Mouse (Mus musculus): ENCODE data around the gene Ppm1g.
"Not testable (repeated sequence)": the region's sequence is repeated elsewhere in the genome, so short reads cannot be mapped to it uniquely, and the experiment has no call there.

Gene Ppm1g

DNA sequence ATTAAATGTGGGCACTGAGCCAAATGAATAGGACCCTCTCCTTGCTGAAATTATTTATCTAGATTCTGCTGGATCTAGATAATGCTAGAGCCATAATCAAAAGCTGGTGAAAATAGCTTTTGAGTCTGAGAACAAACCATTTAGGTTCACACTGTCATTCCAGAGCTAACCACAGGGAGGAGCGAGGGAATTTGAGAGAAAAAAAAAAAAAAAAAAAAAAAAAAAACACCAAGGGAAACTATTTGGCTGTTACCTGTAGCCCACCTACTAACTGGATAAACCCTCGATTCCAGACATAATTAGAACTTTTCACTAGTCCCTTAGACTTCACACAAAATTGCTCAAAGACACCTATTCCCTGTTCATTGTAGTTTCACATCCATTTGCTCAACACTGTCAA, 1.4 kb downstream of the Ppm1g start:
- DNase-seq, result peak; percentile 32

DNA sequence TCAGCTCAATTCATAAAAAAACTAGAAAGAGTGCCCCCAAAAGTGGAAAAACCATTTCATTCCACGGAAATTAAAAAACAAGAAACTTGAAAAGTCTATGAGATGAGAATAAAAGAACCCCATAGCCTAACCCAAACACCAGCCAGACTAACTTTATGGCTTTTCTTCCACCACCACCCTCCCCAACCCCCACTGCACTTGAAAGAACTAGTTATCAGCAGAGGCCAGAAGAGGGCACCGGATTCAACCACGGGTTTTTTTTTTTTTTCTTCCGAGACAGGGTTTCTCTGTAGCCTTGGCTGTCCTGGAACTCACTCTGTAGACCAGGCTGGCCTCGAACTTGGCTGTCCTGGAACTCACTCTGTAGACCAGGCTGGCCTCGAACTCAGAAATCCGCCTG, 2.2 kb downstream of the Ppm1g start:
- no peak for DNase-seq

DNA sequence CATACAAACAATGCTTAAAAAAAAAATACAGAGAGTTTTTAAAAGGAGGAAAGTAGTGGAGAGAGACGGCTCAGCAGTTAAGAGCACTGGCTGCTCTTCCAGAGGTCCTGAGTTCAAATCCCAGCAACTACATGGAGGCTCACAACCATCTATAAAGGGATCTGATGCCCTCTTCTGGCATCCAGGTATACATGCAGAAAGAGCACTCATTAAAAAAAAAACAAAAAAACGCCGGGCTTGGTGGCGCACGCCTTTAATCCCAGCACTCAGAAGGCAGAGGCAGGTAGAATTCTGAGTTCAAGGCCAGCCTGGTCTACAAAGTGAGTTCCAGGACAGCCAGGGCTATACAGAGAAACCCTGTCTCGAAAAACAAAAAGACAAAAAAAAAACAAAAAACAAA, 3.9 kb downstream of the Ppm1g start:
- not testable (repeated sequence) for DNase-seq

DNA sequence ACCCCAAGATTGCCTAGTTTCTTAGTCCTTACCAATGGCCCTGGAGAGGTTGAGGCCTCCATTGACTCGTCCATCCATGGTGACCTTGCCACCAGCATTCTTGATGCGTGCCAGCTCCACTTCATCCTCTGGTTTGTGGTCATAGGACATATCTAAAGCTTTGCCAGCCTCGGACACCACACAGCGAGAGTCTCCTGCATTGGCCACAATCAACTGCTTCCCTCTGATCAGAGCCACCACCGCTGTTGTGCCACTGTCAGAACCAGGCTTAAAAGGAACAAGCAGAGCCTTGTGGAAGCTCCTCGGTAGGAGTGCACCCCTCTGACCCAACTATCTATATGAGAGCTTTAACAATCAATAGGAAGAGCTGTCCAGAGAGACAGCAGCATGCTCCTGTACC, 16.1 kb downstream of the Ppm1g start:
- no peak for DNase-seq

DNA sequence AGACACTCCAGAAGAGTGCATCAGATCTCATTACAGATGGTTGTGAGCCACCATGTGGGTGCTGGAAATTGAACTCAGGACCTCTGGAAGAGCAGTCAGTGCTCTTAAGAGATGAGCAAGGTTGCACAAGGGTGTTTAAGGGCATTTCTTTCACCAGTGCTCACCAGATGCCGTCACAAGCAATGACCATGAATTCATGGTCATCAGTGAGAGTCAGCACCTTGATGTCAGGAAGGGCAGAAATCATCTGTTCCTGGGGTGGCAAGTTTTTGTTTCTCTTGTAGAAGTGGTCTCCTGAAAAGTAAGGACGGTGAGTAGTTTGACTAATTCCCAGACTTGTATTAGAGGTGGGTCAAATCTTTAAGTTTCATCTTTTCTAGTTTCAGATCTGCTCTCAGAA, 16.6 kb downstream of the Ppm1g start:
- no peak for DNase-seq

DNA sequence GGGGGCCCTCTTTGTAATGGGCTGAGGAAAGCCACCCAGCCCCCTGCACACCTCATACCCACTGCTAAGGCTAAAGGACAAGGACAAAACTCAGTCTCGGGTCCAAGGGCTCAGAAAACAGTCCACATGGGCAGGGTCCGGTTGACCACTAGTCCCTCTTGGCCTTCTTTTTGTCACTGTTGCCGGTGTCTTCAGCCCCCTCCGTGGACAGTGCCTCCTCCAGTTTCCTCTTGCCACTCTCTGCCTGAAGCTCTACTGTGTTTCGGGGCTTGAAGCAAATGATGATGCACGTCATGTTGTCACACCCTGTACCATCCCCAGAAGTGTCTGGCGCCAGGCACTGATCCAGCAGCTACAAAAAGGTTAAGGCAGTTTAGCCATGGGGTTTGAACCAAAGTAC, 17.6 kb downstream of the Ppm1g start:
- DNase-seq, result no peak

DNA sequence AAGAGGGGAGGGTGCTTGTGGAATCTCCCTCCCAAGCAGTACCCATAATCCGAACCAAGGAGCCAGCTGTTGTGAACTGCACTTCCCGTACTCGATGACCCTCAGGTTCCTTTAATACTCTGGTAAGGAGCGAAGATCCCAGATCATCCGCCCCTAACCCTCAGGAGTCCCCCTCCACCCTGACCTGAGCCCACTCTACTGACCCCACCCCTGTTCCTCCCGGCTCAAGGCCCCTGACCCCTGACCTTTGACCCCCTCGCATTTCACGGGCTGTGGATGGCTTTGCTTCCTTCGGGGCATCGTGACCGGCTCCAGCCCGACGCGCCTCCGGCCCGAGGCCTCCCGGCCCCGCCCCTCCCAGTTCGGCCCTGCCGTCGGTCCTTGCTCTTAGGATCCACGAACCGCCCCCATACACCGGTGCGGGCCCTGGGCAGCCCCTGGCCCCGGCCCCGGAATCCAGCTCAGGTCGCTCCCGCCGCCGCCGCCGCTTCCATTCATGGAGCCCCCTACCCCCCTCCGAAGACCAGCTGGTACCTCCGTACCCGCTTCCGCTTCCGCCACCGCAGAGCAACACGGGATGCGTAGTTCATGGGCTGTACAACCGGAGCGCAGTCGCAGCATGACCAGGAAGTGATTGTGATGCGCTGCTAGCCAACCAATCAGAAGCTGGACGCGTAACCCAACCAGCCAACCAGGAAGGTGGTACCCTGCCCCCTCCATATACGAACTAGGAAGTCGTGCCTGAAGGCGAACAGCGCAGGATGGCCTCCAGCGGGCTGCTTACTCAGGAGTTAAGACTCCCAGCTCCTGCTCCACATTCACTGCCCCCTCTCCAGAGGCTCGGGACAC, 18.5 kb downstream of the Ppm1g start, which contains the start of gene Zfp513:
Gene Zfp513 (minus strand): TSS at position 562 of the 849 bp plus-strand sequence.
- DNase-seq, result peak; percentile 98

DNA sequence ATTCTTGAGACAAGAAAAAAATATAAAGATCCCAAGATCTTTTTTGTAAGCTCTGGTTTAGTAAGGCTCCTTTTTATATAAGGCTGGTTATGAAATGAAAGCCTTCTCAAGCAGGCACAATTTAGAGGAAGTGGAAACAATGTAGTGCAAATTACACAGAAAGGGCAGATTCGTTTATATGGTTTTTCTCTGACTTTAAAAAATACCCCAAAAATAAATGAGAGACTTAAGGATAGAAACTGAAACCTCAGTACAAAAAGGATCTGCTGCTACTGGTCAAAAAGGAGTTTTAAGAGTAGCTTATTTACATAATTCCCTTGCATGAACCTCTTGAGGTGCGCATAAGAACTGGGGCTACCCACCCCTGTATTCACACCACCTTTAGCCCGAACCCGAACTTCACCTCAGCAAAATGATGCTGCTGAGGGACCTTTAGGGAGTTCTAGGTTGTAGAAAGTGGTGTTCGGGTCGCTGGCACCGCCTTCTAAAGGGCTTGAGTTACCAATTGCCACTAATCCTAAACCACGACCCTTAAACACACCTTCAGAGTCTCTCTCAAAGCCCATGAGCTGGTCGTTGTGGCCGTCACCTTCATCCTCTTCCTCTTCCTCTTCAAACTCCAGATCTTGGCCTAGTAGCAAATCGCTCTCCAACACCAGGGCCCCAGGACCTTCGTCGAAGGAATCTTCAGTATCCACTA, 19.3 kb downstream of the Ppm1g start:
- DNase-seq, result no peak

DNA sequence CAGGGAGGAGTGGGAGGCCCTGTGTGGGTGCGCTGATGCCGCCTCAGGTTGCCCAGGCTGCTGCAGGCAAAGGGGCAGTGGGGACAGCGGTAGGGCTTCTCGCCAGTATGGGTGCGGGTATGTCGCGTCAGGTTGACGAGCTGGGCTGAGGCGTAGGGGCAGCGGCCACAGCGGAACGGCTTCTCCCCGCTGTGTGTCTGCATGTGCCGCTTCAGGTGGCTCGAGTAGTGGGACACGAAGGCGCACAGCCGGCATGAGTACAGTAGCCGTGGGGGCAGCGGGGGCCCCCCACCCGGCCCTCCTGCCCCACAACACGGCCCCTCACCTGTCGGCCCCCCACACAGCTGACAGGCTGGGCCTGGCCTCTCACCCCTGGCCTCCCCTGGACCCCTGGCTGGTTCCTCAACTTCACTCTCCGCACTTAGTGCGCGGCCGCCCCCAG, 20.1 kb downstream of the Ppm1g start:
- no peak for DNase-seq

DNA sequence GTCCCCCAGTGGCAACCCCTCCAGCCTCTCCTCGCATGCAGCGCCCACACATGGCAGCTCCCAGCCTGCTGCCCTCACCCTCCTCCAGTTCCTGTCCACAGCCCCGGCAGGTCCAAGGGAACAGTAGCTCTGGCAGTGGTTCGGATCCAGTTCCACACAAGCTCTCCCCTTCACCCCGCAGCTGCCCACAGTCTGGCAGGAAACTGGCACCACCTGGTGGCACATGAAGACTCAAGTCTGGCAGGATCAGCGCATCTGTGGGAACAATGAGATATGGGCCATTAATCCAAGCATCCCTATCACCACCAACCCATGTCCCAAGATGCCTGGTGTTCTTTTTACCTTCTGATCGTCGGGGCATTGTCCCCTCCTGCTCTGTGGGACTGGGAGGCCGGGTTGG, 20.6 kb downstream of the Ppm1g start:
- no peak for DNase-seq

DNA sequence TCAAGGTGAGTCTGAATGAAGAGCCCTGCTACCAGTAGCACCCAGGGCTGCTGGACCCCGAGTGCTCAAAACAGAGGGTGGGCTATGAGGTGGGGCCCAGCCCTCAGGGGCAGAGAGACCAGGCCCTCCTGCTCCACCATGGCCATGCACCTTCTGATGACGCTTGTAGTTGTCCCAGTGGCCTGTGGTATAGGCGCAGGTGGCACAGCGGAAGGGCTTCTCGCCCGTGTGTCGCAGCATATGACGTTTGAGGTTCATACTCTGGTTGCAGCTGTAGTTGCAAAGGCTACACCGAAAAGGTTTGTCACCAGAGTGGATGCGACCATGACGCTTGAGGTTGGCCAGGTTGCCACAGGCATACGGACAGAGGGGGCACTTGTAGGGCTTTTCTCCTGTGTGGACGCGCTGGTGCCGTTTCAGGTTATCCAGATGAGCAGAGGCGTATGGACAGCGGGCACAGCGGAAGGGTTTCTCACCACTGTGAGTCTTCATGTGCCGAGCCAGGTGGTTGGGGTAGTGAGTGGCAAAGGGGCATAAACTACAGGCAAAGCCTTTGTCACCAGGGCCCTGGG, 21.1 kb downstream of the Ppm1g start:
- no peak for DNase-seq

DNA sequence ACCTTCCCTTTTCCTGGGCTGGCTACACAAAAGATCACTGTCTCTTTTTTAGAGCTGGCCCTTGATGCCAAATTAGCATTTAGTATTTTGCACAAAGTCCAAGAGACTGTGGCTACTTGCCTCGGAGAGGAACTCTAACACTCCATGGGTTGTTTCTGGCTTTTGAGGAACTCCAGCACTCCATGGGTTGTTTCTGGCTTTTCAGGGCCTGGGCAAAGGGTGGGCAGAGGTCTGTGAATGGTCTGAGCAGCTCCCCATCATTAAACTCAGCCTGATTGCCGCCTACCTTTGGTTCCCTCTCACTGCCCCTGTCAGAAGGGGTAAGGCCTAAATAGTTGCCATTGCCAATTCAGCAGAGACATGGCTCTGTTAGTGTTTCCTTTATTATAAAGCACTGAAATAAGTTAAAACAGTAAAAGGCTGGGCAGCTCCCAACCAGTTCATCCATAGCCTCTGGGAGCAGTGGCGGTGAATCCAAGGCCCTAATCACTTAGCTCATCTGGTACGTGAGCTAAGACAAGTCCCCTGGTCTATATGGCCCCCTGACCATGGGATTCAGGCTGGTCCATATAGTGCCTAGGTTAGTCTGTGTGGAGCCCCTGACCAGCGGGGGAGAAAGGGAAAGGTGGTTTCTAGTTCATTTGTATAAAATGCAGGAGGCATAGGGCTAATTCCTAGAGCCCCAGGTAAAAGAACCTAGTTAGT, 21.7 kb downstream of the Ppm1g start:
- DNase-seq, result no peak

DNA sequence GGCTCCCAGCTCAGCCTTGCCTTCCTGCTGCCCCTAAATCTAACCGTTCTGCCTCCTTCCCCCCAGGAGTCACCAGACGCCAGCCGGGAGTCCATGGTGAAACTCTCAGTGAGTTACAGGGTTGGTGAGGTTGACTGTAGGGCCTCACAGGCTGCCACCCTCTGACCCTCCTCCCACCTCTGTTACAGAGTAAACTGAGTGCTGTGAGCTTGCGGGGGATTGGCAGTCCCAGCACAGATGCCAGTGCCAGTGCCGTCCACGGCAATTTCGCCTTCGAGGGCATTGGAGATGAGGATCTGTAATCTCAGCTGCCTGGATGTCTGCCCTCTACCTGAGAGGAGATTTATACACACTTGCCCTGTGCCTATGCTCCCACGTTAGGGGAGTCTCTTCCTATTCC, 22.3 kb downstream of the Ppm1g start:
- DNase-seq, result no peak

DNA sequence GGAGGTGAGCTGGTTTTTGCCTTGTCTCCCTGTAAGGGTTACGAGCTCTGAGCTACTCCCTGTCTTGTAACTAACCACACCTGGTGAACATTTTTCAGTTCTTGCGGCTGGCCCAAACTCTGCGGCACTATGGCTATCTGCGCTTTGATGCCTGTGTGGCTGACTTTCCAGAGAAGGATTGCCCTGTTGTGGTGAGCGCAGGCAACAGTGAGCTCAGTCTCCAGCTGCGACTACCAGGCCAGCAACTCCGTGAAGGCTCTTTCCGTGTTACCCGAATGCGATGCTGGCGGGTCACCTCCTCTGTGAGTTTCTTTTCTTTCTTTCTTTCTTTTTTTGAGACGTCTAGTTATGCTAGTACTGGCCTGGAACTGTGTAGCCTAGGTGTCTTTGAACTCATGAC, 23.4 kb downstream of the Ppm1g start:
- no peak for DNase-seq

DNA sequence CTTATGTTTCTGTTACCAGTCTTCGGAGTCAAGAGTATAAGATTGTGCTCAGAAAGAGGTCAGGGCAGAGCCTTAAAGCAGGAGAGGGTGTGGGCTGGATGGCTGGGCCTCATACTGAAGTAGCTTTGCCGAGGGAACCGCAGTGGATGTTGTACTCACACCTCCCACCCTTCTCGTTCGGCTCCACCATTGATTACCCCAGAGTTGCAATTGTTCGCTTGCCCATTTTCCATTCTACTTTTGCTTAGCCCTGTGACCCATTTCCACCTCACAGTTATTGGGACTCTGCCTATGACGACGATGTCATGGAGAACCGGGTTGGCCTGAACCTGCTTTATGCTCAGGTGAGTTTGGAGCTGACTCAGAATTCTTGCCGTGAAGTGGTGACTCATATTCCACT, 24.3 kb downstream of the Ppm1g start:
- no peak for DNase-seq

DNA sequence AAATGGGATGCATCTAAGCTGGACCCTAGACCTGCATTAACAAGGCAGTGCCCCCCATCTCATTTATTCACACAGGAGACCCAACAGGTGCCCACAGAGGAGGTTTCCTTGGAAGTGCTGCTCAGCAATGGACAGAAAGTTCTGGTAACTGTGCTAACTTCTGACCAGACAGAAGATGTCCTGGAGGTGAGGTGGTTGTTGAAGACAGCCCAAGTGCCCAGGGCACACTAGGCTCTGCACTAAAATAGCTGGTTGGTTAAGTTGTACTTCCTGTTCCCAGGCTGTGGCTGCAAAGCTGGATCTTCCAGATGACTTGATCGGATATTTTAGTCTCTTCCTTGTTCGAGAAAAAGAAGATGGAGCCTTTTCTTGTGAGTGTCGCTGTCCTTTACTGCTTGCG, 24.8 kb downstream of the Ppm1g start:
- no peak for DNase-seq

DNA sequence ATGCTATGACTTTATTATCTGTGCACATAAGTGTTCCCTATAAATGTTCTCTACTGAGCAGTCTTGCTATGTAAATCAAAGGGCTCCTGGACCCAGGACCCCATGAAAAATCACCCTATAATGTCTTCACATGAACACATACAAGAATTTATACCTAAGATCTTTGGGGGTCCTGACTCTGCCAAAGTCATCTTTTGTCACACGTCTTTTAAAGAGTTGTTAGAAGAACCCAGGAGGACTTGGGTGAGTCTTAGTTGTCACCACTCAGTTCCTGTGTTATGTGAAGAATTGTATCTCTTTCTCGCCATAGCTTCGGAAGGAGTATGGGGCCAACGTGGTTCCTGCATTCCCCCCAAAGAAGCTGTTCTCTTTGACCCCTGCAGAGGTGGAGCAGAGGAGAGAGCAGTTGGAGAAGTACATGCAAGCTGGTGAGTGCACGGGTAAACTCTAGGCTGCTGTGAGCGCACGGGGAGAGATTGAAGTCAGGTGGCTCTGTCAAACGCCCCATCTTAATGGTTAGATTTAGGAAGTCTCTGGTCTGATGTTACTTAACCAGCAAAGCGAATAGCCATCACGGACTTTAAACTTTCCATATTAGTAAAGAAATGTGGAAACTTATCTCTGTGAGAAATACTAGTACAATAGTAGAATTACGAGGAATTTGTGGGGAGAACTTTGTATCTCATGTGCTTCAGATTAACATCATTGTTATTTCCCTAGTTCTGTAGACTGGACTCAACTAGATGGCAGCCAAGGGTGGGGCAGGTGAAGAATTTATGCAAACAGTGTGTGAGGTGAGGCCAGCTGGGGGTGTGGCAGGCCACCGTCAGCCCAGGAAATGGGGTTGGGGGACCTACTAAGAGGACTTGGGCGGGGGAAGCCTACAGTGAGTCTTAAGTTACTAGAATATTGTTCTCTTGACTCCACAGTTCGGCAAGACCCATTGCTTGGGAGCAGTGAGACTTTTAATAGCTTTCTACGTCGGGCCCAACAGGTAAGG, 25.7 kb downstream of the Ppm1g start:
- DNase-seq, result no peak

DNA sequence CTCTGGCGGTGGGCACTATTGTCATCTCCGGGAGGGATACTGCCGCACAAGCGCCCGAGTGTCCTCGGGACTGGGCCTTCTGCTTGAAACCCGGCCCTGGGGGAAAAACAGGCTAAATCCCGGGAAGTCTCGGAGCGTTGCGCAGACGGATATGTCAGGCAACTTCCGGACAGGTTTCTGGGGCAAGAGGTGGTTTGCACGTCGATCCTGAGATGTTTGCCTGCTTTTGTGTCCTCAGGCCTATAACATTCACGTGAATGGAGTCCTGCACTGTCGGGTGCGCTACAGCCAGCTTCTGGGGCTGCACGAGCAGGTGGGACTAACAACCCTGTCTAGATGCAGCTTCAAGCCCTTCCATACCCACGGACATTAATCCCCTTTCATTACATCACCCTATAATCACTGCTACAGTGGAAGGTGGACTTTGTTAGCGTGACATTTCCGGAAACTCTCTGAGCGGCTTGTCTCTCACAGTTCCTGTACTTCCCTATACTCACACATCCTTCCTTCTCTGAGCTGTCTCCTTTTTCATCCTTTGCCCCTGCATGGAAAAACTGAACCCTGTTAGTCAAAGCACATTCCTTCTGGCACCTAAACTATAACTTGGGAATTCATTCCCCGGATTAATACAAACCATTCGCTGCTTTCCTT, 26.7 kb downstream of the Ppm1g start:
- no peak for DNase-seq

DNA sequence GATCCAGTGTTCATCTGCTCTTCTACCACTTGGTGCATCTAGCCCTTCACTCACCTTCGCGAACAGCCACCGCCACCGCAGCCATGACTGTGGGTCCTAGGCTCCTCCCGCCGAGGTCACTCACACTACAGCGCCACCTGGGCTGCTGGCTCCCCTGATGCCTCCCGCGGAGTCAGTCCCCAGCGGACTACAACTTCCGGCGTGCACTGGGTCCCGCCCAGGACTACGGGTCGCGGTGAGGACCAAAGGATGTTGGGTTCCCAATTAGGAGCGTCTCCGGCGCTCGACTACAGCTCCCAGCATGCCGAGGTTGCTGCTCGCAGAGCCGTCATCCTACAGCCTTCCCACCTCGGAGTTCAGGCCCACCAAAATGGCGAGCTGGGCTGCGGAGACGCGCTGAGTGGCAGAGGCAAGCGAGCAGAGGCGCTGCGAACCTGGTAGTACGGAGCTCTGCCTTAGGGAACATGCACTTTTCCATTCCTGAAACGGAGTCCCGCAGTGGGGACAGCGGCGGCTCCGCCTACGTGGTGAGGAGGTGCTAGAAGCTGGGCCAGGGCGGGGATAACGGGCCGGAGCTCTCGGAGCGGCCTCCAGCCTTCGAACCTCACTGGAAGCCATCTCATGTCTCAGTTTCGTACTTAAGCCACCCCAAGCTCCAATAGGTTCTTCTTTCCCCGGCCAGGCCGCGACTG, 27.4 kb downstream of the Ppm1g start, which contains the start of the genes Snx17 and Eif2b4:
Gene Snx17 (plus strand): TSS at position 289 of the 692 bp plus-strand sequence.
Gene Eif2b4 (minus strand): TSS at position 492 of the 692 bp plus-strand sequence.
- peak; percentile 99 for DNase-seq

All from cerebellum, adult 9-10 months (tissue).